Mouse (Mus musculus) left cerebral cortex, adult 8-10 months (tissue): ENCODE measurements around the gene Olfr1392. TPM values are rescaled to one million over a fixed set of nuclear protein-coding genes. Genes with fewer than 3 reads are reported as not detected.

ENCODE experiments used
- DNase-seq, 2 experiments: peaks; one replicate each; pipeline ENCODE4 v3.0.0; 2022; ENCODE audit warnings: low spot score in 2 of 2
- total RNA-seq, 4 experiments: library from RNA; stranded (reverse); gene quantifications; 2 replicates each; pipeline ENCODE4 v1.2.4; 2022

The Olfr1392 gene
- total RNA-seq, 4 experiments from 2014 or later, result 0.18 to 0.28 (median 0.23) TPM; not detected in 1

DNA sequence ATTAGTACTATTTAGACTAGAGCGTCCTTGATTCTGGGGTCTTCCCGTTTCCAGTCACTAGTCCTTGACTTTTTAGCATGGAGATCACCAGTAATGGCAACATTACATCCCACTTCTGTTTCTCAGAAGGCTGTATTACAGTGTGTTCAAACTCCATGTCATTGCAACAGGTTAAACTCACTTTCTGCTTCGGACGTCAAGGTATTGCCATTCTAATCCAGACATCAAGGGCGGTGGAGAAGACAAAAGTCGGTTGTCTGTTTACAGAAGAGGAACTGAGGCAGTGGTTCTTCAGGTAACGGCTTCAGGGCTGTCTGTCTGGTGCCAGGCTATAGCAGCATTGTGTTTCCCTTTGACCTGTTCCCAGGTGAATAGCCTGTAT, 33.7 kb upstream of the Olfr1392 start:
- no peak for DNase-seq

DNA sequence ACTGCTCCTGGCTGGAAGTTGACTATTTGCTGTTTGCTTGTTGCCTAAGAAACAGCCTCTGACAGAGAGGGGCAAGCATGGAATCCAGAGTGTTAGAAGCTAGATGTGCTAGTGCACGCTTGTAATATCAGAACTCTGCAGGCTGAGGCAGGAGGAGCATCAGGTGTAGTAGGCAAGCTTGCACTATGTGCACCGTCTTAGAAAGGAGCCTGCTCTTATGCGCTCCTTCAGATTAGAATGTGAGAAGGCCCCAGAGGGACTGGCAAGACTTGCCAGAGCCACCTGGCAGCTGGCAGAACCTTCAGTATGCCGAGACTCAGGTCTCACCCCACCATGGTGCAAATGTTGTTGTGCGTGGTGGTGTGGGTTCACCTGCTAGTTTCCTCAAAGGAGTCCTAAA, 33.0 kb upstream of the Olfr1392 start:
- DNase-seq, result no peak

DNA sequence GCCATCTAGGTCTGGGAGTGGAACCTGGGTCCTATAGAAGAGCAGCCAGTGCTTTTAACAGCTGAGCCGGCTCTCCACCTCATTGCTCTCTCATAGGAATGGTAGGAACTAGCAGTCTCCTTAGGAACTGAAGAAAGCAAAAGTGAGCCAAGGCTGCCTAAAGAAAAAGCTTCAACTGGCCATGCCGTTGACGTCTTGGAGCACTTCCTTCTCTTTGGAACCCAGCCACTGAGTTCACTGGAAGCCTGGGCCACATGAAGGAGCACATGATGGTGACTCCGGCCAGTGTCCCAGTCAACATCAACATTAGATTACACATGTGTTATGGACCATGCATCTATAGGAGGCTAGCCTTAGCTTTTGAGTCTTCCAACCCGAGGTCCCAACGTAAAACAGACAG, 32.0 kb upstream of the Olfr1392 start:
- DNase-seq, result no peak

- no peak for DNase-seq
These were observed 25.8 kb upstream of the Olfr1392 start for GRCm38 (mm10) chr11:49259296-49259695.

GRCm38 (mm10) chr11:49259829-49260228, 25.3 kb upstream of the Olfr1392 start:
- DNase-seq, result no peak

DNA sequence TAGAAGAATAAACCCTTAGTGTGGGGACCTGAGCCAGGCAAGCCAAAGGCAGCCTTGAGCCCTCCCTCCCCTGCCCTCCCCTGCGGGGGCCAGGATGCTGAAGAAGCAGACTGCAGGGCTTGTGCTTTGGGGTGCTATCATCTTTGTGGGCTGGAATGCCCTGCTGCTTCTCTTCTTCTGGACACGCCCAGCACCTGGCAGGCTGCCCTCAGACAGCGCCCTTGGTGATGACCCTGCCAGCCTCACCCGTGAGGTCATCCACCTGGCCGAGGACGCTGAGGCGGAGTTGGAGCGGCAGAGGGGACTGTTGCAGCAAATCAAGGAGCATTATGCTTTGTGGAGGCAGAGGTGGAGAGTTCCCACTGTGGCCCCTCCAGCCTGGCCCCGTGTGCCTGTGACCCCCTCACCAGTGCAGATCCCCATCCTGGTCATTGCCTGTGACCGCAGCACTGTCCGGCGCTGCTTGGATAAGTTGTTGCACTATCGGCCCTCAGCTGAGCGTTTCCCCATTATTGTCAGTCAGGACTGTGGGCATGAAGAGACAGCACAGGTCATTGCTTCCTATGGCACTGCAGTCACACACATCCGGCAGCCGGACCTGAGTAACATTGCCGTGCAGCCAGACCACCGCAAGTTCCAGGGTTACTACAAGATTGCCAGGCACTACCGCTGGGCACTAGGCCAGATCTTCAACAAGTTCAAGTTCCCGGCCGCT, 24.3 kb upstream of the Olfr1392 start:
- no peak for DNase-seq

DNA sequence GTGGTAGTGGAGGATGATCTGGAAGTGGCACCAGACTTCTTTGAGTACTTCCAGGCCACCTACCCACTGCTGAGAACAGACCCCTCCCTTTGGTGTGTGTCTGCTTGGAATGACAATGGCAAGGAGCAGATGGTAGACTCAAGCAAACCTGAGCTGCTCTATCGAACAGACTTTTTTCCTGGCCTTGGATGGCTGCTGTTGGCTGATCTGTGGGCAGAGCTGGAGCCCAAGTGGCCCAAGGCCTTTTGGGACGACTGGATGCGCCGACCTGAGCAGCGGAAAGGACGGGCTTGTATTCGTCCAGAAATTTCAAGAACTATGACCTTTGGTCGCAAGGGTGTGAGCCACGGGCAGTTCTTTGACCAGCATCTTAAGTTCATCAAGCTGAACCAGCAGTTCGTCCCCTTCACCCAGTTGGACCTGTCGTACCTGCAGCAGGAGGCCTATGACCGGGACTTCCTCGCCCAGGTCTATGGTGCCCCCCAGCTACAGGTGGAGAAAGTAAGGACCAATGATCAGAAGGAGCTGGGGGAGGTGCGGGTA, 23.7 kb upstream of the Olfr1392 start:
- no peak for DNase-seq

GRCm38 (mm10) chr11:49262286-49262685, 22.8 kb upstream of the Olfr1392 start:
- no peak for DNase-seq

DNA sequence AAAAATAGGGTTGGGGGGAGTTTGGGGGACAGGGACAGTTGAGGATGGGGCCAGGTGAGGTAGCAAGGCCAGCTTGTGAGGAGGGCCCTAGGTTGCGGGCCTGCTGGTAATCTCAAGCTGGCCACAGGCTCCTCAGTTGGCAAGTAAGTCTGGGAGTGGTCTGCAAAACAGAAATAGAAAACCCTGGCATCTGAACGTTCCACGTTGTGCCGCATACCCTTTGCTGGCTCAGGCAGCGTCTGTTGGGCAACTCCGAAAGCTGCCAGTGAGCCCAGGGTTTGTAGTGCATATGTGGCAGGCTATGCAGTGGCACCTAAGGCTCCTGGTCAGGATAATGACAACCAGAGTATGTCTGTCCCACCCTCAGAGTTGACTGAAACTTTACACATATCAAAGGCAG, 21.9 kb upstream of the Olfr1392 start:
- no peak for DNase-seq

DNA sequence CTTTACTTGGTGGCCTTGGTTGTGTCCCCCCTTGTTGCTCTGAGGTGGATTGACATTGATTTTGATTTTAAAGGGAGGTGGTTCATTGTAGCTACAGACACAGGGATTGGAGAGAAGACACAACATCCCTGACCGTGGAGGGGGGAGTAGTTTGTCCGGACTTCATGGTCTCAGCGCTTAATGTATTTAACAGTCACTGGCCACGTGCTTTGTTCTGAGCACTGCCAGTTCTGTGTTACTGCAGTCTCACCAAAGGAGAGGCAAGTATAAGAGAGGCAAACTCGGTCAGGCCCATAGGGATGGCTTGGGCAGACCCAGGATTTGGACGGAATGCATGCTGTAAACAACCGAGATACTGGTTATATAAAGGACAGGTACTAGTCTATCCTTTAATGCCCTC, 21.0 kb upstream of the Olfr1392 start:
- no peak for DNase-seq

DNA sequence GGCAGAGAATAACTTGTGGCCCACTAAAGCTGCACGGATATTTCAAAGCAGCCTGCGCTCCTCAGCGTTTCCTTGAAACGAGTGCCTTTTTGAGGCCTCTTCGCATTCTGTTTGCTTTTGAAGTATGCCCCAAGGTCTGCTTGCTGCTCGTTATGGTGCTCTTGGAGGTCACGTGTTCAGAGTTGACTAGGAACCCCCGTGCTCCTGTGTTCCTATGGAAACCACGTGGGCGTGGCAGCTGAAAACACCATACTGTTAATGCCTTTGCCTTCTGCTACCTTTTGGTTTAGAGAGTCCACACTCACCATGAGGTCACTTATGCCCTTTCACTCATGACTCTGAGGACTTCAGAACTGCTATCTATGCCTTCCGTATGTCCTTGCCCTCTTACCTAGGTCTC, 20.5 kb upstream of the Olfr1392 start:
- no peak for DNase-seq

GRCm38 (mm10) chr11:49265101-49265500, 20.0 kb upstream of the Olfr1392 start:
- no peak for DNase-seq

DNA sequence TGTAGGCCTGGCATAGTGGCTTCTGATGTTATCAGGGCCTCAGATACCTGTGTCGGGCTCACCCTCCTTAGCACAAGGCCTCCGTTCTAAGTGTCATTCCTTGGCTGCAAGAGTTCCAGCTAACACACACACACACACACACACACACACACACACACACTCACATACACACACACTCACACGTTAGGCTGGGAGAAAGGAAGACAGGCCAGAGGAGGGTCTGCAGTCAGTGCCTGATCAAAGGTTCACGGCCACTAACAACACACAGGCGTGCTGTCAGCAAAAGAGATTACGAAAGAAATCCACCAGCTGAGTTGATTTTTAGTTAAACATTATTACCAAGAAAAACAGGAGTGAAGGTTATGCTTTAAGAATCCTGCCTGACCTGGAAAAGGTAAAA, 18.4 kb upstream of the Olfr1392 start:
- no peak for DNase-seq

DNA sequence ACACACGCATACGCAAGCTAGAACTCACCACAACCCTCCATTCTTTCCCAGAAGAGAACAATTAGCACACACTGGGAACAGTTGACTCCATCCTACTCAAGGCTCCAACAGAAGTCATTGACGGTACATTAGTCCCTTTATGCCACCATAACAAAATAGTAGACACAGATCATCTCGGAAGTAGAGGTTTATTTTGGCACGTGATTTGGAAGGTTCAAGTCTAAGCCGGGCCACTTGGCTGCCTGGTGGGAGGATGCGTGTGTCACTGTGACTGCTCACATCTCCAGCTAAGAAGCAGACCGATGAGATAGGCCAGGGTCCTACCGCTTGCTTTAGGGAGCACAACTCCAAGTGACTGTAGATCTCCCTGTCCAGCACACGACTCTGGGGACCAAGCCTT, 17.8 kb upstream of the Olfr1392 start:
- no peak for DNase-seq

DNA sequence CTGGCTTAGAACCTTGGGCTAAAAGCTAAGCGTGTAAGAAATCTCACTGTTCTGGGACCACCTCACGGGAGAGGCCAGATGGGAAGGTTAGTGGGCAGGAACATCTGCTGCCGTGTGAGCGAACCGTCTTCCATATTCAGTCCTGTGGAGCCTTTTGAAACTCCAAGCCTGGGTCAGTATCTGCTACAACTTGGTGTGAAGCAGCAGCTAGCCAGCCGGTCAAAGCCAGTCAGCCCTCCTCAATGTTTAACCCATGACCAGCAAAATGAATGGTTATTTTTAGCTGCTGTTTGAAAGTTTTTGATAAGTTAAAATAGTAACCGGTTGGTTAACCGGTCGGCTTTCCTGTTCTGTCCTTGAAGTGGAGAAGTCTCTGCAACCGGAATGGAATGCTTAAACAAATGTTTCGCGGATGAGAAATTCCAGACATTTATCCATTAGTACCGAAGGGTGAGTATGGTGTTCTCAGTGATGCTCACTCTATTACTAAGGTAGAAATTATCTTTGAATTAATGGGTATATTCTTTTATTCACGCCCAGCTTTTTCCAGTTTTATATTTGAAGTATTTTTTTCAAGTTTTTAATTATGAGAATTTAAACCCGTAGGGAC, 17.0 kb upstream of the Olfr1392 start:
- no peak for DNase-seq

- DNase-seq, result no peak
These were observed 15.3 kb upstream of the Olfr1392 start for GRCm38 (mm10) chr11:49269761-49270160.

GRCm38 (mm10) chr11:49270368-49270767, 14.7 kb upstream of the Olfr1392 start:
- no peak for DNase-seq

DNA sequence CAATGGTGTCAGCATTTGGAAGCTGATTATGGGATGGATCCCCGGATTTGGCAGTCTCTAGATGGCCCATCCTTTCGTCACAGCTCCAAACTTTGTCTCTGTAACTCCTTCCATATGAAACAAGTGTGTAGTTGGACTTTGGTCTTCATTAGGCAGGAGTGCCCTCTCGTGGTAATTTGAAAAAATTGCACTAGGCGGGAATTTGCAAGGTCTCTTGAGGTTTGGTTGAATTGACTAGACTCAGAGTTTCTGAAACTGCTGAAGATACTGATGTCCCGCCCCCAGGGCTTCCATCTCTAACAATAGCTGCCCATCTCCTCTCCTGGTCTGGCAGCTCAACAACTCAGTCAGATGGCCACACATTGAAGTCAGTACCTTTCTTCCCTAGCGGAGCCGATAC, 13.7 kb upstream of the Olfr1392 start:
- DNase-seq, result no peak

- DNase-seq, result no peak
These were observed 11.1 kb upstream of the Olfr1392 start for GRCm38 (mm10) chr11:49273834-49274519.

DNA sequence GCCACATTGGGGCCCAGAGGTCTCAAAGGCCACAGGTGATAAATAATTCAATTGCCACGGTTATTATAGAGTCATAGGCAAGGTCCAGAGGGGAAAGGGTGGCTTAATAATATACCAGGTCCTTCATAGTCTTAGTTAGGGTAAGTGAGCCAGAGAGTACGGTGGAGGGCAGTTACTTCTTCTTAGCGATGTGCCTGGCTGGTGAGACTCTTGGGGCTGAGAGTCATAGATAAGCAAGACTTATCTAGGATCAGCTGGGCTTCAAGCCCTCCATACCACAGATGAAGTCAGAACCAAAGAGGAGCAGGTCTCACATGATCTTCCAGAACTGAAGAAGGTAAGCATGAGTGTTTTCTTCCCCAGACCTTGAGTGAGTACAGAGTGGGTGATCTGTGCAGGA, 6.9 kb upstream of the Olfr1392 start, which contains the start of gene Olfr1393:
Gene Olfr1393, plus strand, starts transcription at position 83 of the 400 bp plus-strand sequence.
- DNase-seq, result no peak

GRCm38 (mm10) chr11:49287251-49287650, 2.2 kb downstream of the Olfr1392 start:
- peak in 1 of 2 experiments; percentile 55 for DNase-seq

DNA sequence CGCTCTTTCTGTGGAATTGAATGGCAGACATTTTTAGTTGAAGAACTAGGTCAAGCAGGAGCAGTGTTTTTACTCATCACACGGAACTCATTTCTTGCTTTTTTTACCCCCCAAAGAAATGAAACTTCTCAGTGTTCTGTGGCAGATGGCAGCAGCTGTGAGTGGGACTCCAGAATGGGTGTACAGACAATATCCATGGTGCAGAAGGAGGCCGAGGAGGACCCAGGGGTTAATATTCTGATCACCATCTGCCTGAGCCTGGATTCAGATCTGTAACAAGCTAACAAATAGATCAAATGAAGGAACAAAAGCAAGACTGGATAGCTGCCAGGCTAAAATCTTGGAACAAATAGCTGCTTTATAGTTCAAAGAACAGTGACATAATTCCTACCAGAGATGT, 7.7 kb downstream of the Olfr1392 start:
- DNase-seq, result peak; percentile 13 to 53
